Mouse (Mus musculus) E14TG2a.4 (cell line): ENCODE results near the gene Trpm5.

Experiments
- H3K27me3 ChIP-seq: 2 replicates; pipeline ENCODE4 v1.6.1; 2014; ENCODE audit warnings: low read length, control low read depth; ENCODE audit not compliant: insufficient read depth
- H3K36me3 ChIP-seq: 2 replicates; pipeline ENCODE4 v1.6.1; 2014; ENCODE audit warnings: low read length, control low read depth; ENCODE audit not compliant: insufficient read depth
- H3K4me1 ChIP-seq: replicated peaks from 2 replicates; pipeline ENCODE4 v1.6.1; 2014; ENCODE audit warnings: low read depth, low read length, control low read depth
- H3K4me3 ChIP-seq: replicated peaks from 2 replicates; pipeline ENCODE4 v1.5.1; 2014; ENCODE audit warnings: mild to moderate bottlenecking, low read length
- H3K9me3 ChIP-seq: 2 replicates; pipeline ENCODE4 v1.6.1; 2014; ENCODE audit warnings: low read length, control low read depth
- CTCF ChIP-seq: conservative IDR thresholded peaks from 2 replicates; pipeline ENCODE4 v1.5.1; 2014; ENCODE audit warnings: low read length
- NANOG ChIP-seq: IDR thresholded peaks from 2 replicates; pipeline ENCODE4 v1.6.1; 2014; ENCODE audit warnings: borderline replicate concordance, low read length, mixed read lengths
- POU5F1 ChIP-seq: IDR thresholded peaks from 2 replicates; pipeline ENCODE4 v1.6.1; 2014; ENCODE audit warnings: low read length, borderline replicate concordance

Gene Trpm5

GRCm38 (mm10) chr7:143069751-143070400 lies 24.6 kb downstream of the Trpm5 start:
- TF ChIP-seq CTCF = no peak
- TF ChIP-seq POU5F1 = no peak
- no peak for TF ChIP-seq NANOG
- peaks cover 58% of the 10 kb centered on the region for H3K4me1 ChIP-seq

GRCm38 (mm10) chr7:143068882-143069591 lies 25.4 kb downstream of the Trpm5 start, which contains the start of gene Tssc4:
TSS of gene Tssc4 (plus strand) at chr7:143069249.
- H3K9me3 ChIP-seq = no peaks in the 10 kb centered on the region
- H3K27me3 ChIP-seq = no peaks in the 10 kb centered on the region
- H3K36me3 ChIP-seq = peaks cover 66% of the 10 kb centered on the region
- TF ChIP-seq CTCF (no peak), POU5F1 (no peak), NANOG (no peak)
- peak within 1 kb of the TSS; percentile 96 for H3K4me3 ChIP-seq
- H3K4me1 ChIP-seq = peaks cover 66% of the 10 kb centered on the region

More at GRCm38 (mm10) chr7:143069751-143070400, 24.6 kb downstream of the Trpm5 start:
- Histone ChIP-seq H3K4me3 (peak overlapping the region; percentile 96), H3K9me3 (no peaks in the 10 kb centered on the region), H3K36me3 (peaks cover 58% of the 10 kb centered on the region), H3K27me3 (0 out of 2 replicates have a peak, but pooled peaks cover 4% of the 10 kb centered on the region)

DNA sequence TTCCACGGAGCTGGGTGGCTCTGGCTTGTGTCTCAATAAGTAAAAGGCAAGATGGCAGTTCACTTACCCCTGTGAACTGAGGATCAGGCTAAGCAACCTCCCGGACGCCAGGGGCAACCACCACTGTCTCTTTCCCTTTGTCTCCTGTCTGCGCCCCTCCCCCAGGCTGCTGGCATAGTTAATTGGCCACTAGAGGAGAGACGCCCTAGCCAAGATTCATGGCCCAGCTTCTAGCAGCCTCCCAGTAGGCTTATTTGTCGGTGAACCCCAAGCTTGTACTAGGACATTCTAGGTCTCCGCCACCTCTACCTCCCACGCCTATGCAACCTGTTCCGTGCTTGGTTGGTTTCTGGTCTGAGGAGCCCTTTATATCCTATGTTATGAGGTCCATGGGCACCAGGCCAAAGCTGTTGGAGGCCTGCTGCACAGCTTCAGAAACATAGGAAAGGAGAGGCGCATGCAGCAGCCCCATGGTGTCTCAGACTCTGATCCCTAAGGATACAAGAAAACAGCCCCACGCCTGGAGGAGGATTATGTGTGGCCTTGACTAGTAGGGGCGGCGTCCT lies 26.0 kb downstream of the Trpm5 start:
- no peaks in the 10 kb centered on the region for H3K27me3 ChIP-seq
- peak overlapping the region; percentile 96 for H3K4me3 ChIP-seq
- peaks cover 73% of the 10 kb centered on the region for H3K4me1 ChIP-seq
- H3K36me3 ChIP-seq = peaks cover 73% of the 10 kb centered on the region
- TF ChIP-seq NANOG = no peak
- TF ChIP-seq CTCF = no peak
- TF ChIP-seq POU5F1 = no peak
- H3K9me3 ChIP-seq = no peaks in the 10 kb centered on the region

DNA sequence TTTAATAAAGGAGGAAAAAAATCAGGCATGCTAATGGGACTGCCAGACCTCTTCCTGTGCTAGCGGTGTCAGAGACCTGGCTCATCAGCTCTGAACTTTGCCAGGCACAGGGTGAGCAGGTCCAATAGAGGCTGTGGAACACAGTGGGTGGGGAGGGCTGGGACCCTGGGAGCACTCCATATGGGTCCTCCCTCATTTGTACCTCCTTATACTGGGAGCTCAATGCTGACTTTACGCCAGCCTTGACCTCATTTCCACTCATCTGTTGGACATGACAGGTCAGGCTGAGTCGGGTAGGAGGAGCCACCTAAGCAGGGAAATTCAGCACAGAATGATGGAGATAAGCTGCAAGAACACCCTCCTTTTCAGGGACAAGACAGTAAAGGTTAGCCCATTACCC lies 26.5 kb downstream of the Trpm5 start:
- Histone ChIP-seq H3K9me3 (no peaks in the 10 kb centered on the region), H3K4me3 (peak overlapping the region; percentile 96), H3K4me1 (peaks cover 78% of the 10 kb centered on the region), H3K27me3 (no peaks in the 10 kb centered on the region), H3K36me3 (peaks cover 78% of the 10 kb centered on the region)
- no peak for TF ChIP-seq NANOG
- TF ChIP-seq POU5F1 = no peak
- TF ChIP-seq CTCF = no peak

GRCm38 (mm10) chr7:143067469-143067868 lies 27.0 kb downstream of the Trpm5 start:
- TF ChIP-seq CTCF (no peak), POU5F1 (no peak), NANOG (no peak)
- Histone ChIP-seq H3K4me3 (peak overlapping the region; percentile 96), H3K27me3 (no peaks in the 10 kb centered on the region), H3K36me3 (peaks cover 82% of the 10 kb centered on the region), H3K9me3 (no peaks in the 10 kb centered on the region), H3K4me1 (peaks cover 82% of the 10 kb centered on the region)

DNA sequence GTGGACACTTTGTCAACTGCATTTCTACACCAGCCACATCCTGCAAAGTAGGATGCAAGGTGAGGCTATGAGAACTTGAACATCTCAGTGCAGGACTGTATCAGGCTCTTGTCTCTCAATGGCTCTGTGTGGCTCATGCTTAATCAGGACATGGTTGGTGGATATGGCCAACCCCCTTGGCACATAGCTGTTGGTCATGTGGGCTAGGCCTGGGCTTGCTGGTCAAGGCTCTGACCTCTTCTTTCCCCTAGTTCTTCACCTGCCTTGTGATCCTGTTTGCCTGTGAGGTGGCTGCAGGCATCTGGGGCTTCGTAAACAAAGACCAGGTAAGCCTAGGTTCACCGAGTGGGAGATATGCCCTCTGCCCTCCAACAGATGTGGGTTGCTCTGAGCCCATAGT lies 28.8 kb downstream of the Trpm5 start:
- peaks cover 86% of the 10 kb centered on the region for H3K36me3 ChIP-seq
- H3K4me1 ChIP-seq = peaks cover 92% of the 10 kb centered on the region
- H3K4me3 ChIP-seq = no peak overlapping the region
- H3K27me3 ChIP-seq = no peaks in the 10 kb centered on the region
- TF ChIP-seq POU5F1 = no peak
- TF ChIP-seq NANOG = no peak
- no peak for TF ChIP-seq CTCF
- H3K9me3 ChIP-seq = no peaks in the 10 kb centered on the region

DNA sequence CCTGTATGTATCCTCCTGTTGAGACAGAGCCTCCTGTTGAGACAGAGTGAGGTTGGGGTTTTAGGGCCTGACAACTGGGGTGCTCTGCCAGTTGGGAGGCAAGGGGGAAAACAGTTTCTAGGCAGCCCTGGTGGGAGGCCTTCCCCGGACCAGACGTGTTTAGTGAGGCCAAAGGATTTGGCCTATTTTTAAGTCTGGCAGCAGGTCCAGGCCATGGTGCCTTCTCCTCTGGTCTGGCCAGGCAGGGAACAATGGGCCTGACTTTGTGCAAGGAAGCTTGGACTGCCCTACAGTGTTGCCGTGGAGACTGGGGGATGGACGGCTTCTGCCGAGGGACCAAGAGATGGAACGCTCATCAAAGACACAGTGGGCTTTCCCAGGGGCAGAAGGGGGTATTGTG lies 30.2 kb downstream of the Trpm5 start:
- Histone ChIP-seq H3K9me3 (no peaks in the 10 kb centered on the region), H3K4me1 (peaks cover 96% of the 10 kb centered on the region), H3K27me3 (no peaks in the 10 kb centered on the region), H3K36me3 (peaks cover 93% of the 10 kb centered on the region), H3K4me3 (no peak overlapping the region)
- no peak for TF ChIP-seq NANOG
- no peak for TF ChIP-seq CTCF
- TF ChIP-seq POU5F1 = no peak

DNA sequence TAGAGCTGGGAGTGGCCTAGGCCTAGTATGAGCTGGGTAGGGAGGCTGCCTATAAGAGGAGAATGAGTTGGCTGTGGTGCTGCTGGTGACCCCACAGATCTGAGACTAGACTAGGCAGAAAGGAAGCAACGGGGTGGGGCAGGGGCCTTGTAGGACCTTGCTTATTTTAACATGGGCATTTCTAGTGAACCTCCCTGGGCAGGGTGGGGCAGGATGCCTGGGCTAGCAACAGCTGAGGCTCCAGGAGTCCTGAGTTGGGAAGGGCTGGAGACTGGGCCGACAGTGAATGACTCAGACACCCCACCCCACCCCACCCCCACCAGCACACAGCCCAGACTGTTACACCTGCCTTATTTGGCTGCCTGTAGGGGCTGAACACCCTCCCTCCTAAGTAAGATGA lies 31.7 kb downstream of the Trpm5 start:
- peak overlapping the region; percentile 33; the same call in 1 of the 2 replicates for H3K4me3 ChIP-seq
- peaks cover 100% of the 10 kb centered on the region for H3K36me3 ChIP-seq

More for the DNA sequence above, 31.7 kb downstream of the Trpm5 start:
- no peaks in the 10 kb centered on the region for H3K27me3 ChIP-seq
- TF ChIP-seq CTCF (no peak), NANOG (no peak), POU5F1 (no peak)
- H3K9me3 ChIP-seq = no peaks in the 10 kb centered on the region
- H3K4me1 ChIP-seq = peaks cover 100% of the 10 kb centered on the region
